27 mouse cellular contexts compared by ENCODE assay signal in genomic region chr3:41501124-41501523, GRCm38 (mm10). TPM values are rescaled to one million over a fixed set of nuclear protein-coding genes. Genes with fewer than 3 reads are reported as not detected.
A peak's percentile ranks its signal among the peaks of the same experiment; 100 is the strongest.
DNase-seq lines count a peak whose midpoint lies in the region; ATAC-seq and TF ChIP-seq lines count a peak whose summit lies in the region.
"Had no signal": no experiment of that assay in that cellular context is flagged by ENCODE, and none has a peak within 500 bp of the region (broad histone marks: within the 10 kb centered on the region; RNA-seq: fewer than 3 reads in every experiment).

No protein-coding gene starts in this region.

- H3K79me2 ChIP-seq in heart, adult 2 months (replicated peaks; ENCODE audit: control insufficient read depth, insufficient read depth, low read length), result no peaks in the 10 kb centered on the region

- no peak for TF ChIP-seq POLR2A in heart, adult 2 months (IDR thresholded peaks at IDR 0.05; ENCODE audit: insufficient read depth, low read depth, low read length)

- no peaks in the 10 kb centered on the region for H3K36me3 ChIP-seq in heart, embryonic 10.5 days
- H3K36me3 ChIP-seq in heart, adult 2 months (ENCODE audit: control insufficient read depth, insufficient read depth, low read length), result no peaks in the 10 kb centered on the region
- no peaks in the 10 kb centered on the region for H3K36me3 ChIP-seq in forebrain, embryonic 11.5 days (ENCODE audit: control insufficient read depth, insufficient read depth, low read length)
- H3K36me3 ChIP-seq: embryonic facial prominence, embryonic 13.5 days; embryonic facial prominence, embryonic 15.5 days; forebrain, embryonic 10.5 days; forebrain, embryonic 15.5 days; G1E had no signal

- no peak overlapping the region for H3K27ac ChIP-seq in heart, embryonic 10.5 days
- no peak overlapping the region; the same call in 1 of the 2 replicates for H3K27ac ChIP-seq in heart, adult 2 months
- no peak overlapping the region for H3K27ac ChIP-seq in forebrain, embryonic 11.5 days (ENCODE audit: low read depth, low read length)
- H3K27ac ChIP-seq: embryonic facial prominence, embryonic 13.5 days; embryonic facial prominence, embryonic 15.5 days; forebrain, embryonic 10.5 days; forebrain, embryonic 13.5 days; forebrain, embryonic 15.5 days had no signal

- no peak overlapping the region for H3K9ac ChIP-seq in heart, adult 2 months (ENCODE audit: low read depth, low read length)
- no peak overlapping the region for H3K9ac ChIP-seq in forebrain, embryonic 11.5 days (ENCODE audit: low read length)
- H3K9ac ChIP-seq: embryonic facial prominence, embryonic 13.5 days; embryonic facial prominence, embryonic 15.5 days; forebrain, embryonic 13.5 days; forebrain, embryonic 15.5 days; forebrain, postnatal 0 days had no signal

- H3K9me3 ChIP-seq in heart, embryonic 10.5 days, result no peaks in the 10 kb centered on the region
- H3K9me3 ChIP-seq in forebrain, embryonic 11.5 days (ENCODE audit: control insufficient read depth, low read length), result no peaks in the 10 kb centered on the region
- H3K9me3 ChIP-seq: embryonic facial prominence, embryonic 13.5 days; embryonic facial prominence, embryonic 15.5 days; forebrain, embryonic 10.5 days; forebrain, embryonic 13.5 days; forebrain, embryonic 15.5 days; G1E had no signal

- DNase-seq in gastrocnemius, adult 18-20 months (ENCODE audit: low spot score), result peak; percentile 23
- DNase-seq in gastrocnemius, postnatal 10 days, result no peak
- DNase-seq in heart, embryonic 10.5 days (ENCODE audit: low spot score), result peak; percentile 43
- DNase-seq in heart, adult 2 months, result no peak
- no peak for DNase-seq in forebrain, embryonic 11.5 days (ENCODE audit: low spot score)
- DNase-seq: adrenal gland, adult 8-10 months; adrenal gland, postnatal 14 days; adrenal gland, postnatal 36 days; cerebellum, adult 11 months; cerebellum, adult 18-20 months; cerebellum, adult 8-10 months; cerebellum, adult 9-11 months; cerebellum, postnatal 14 days; cerebellum, postnatal 36 days; embryo, embryonic 11 days; forebrain, postnatal 0 days had no signal

- no peak for ATAC-seq in forebrain, embryonic 11.5 days (replicated peaks; ENCODE audit: low FRiP score)
- ATAC-seq: activated CD4-positive, CD25-positive, alpha-beta regulatory T cell, adult 4 months; CD4-positive, CD25-positive, alpha-beta regulatory T cell, adult 4 months; forebrain, embryonic 13.5 days; forebrain, embryonic 15.5 days; forebrain, postnatal 0 days; Patski had no signal

- TF ChIP-seq EP300 in heart, adult 2 months (IDR thresholded peaks at IDR 0.05; ENCODE audit: insufficient read depth, low read depth, low read length), result no peak

- H3K4me1 ChIP-seq in heart, embryonic 10.5 days, result peaks cover 7% of the 10 kb centered on the region; the same call in 1 of the 2 replicates
- H3K4me1 ChIP-seq in heart, adult 2 months (ENCODE audit: control insufficient read depth, insufficient read depth, low read length), result peaks cover 1% of the 10 kb centered on the region; the same call in 1 of the 2 replicates
- H3K4me1 ChIP-seq in forebrain, embryonic 11.5 days (replicated peaks; ENCODE audit: control insufficient read depth, insufficient read depth, low read length), result no peaks in the 10 kb centered on the region
- H3K4me1 ChIP-seq: embryonic facial prominence, embryonic 13.5 days; embryonic facial prominence, embryonic 15.5 days; forebrain, embryonic 13.5 days; forebrain, embryonic 15.5 days had no signal

- no peak for TF ChIP-seq CTCF in heart, adult 2 months (IDR thresholded peaks at IDR 0.05)

- H3K4me2 ChIP-seq in forebrain, embryonic 11.5 days (ENCODE audit: low read depth, low read length, severe bottlenecking), result no peak overlapping the region
- H3K4me2 ChIP-seq: embryonic facial prominence, embryonic 13.5 days; embryonic facial prominence, embryonic 15.5 days; forebrain, embryonic 13.5 days; forebrain, embryonic 15.5 days had no signal

- intact Hi-C loops in heart, adult 2 months (cut with DNase I), result no loop called here

- WGBS in heart, embryonic 10.5 days, result 78% methylated on average over 6 of the region's 6 CpGs
- 79% methylated on average over 6 of the region's 6 CpGs for WGBS in heart, adult 2 months
- WGBS in forebrain, embryonic 11.5 days, result 83% methylated on average over 6 of the region's 6 CpGs

- no peaks in the 10 kb centered on the region for H3K27me3 ChIP-seq in heart, embryonic 10.5 days (ENCODE audit: insufficient read depth, poor library complexity, severe bottlenecking)
- H3K27me3 ChIP-seq in heart, adult 2 months (ENCODE audit: control insufficient read depth, insufficient read depth, low read length), result no peaks in the 10 kb centered on the region
- no peaks in the 10 kb centered on the region for H3K27me3 ChIP-seq in forebrain, embryonic 11.5 days (ENCODE audit: control insufficient read depth, insufficient read depth, low read length)
- H3K27me3 ChIP-seq: CH12.LX; embryonic facial prominence, embryonic 13.5 days; embryonic facial prominence, embryonic 15.5 days; forebrain, embryonic 13.5 days; forebrain, embryonic 15.5 days; Patski had no signal

- H3K4me3 ChIP-seq in heart, embryonic 10.5 days, result no peak overlapping the region
- no peak overlapping the region for H3K4me3 ChIP-seq in heart, adult 2 months
- no peak overlapping the region for H3K4me3 ChIP-seq in forebrain, embryonic 11.5 days (ENCODE audit: low read depth, low read length)
- H3K4me3 ChIP-seq: embryonic facial prominence, embryonic 13.5 days; embryonic facial prominence, embryonic 15.5 days; erythroblast, embryonic 14.5 days; forebrain, embryonic 10.5 days; forebrain, embryonic 13.5 days; forebrain, embryonic 15.5 days had no signal

RNA-seq across cellular contexts. Expression of gene Jade1, which starts 54.4 kb away (rescaled TPM):
- total RNA-seq in gastrocnemius, adult 18-20 months (2021), result 10 to 100 TPM; 17.7 to 19.4 TPM
- 10 to 100 TPM; 26.0 to 31.1 TPM for total RNA-seq in gastrocnemius, postnatal 10 days (2021)
- polyA plus RNA-seq in heart, embryonic 10.5 days (2016; fragmentation: Nextera tagmentation; extraction: Ambion mirVana), result 13.1 and 17.8 TPM in 2 replicates
- total RNA-seq in heart, adult 2 months (2021), result 10 to 100 TPM; 28.5 to 38.6 TPM
- 10.1 and 24.0 TPM in 2 replicates for polyA plus RNA-seq in heart, adult 2 months (2012; rRNA removed)
- polyA plus RNA-seq in forebrain, embryonic 11.5 days (2014; fragmentation: Nextera tagmentation; extraction: Ambion mirVana), result 22.4 and 24.1 TPM in 2 replicates

Comparison
In these comparisons a context has a peak if more than half of its experiments do, and no peak if none do; other contexts are left out.
1. DNase-seq: peak in gastrocnemius, adult 18-20 months (single experiment) and heart, embryonic 10.5 days (single experiment); none in gastrocnemius, postnatal 10 days (single experiment), heart, adult 2 months (0 of 2) and forebrain, embryonic 11.5 days (single experiment).